9 mouse cellular contexts compared by ENCODE assay signal in the genomic region with DNA sequence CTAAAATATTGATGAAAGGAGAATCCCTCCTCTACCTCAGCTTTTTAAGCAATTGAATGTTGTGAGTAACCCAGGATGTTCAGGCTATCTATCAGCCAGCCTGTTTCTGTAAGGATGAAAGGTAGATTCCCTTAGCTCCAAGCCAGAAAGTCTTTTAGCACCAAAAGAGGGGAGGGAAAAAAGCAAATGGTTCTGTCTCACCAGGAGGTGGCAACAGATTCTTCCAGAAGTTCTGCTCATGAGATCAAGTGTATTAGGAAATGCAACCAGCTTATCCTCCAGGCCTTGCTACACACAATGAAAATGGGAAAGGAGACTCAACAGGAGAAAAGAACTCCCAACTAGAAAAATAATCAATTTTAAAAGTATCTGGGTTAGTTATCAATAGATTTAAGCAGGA. TPM values are rescaled to one million over a fixed set of nuclear protein-coding genes. Genes with fewer than 3 reads are reported as not detected.
DNase-seq lines count a peak whose midpoint lies in the region; ATAC-seq and TF ChIP-seq lines count a peak whose summit lies in the region.
"Had no signal": no experiment of that assay in that cellular context is flagged by ENCODE, and none has a peak within 500 bp of the region (broad histone marks: within the 10 kb centered on the region; RNA-seq: fewer than 3 reads in every experiment).

No protein-coding gene starts in this region.

- peaks cover 6% of the 10 kb centered on the region for H3K4me1 ChIP-seq in lung, embryonic 14.5 days (ENCODE audit: insufficient read depth)
- H3K4me1 ChIP-seq in liver, postnatal 0 days (ENCODE audit: insufficient read depth), result peaks cover 26% of the 10 kb centered on the region

- no peak for ATAC-seq in lung, embryonic 14.5 days (ENCODE audit: insufficient read depth)
- no peak for ATAC-seq in liver, postnatal 0 days

- DNase-seq in gastrocnemius, adult 2 months, result no peak
- DNase-seq in gastrocnemius, postnatal 14 days, result no peak
- DNase-seq in lung, embryonic 14.5 days, result peak; percentile 17
- no peak for DNase-seq in lung, postnatal 4 days
- DNase-seq in NIH3T3 (ENCODE audit: low read depth), result peak; percentile 65
- no peak for DNase-seq in liver, postnatal 0 days
- no peak for DNase-seq in urinary bladder, postnatal 25 days (ENCODE audit: low spot score)
- DNase-seq in urinary bladder, postnatal 10 days (ENCODE audit: low spot score), result no peak
- DNase-seq: thymus, postnatal 36 days had no signal

- no peak for TF ChIP-seq EP300 in liver, postnatal 0 days (IDR thresholded peaks at IDR 0.05; ENCODE audit: low read depth)

- H3K27me3 ChIP-seq in lung, embryonic 14.5 days (ENCODE audit: insufficient read depth, low read length), result no peaks in the 10 kb centered on the region
- H3K27me3 ChIP-seq in liver, postnatal 0 days (ENCODE audit: insufficient read depth, low read length), result no peaks in the 10 kb centered on the region

- TF ChIP-seq CTCF in gastrocnemius, adult 2 months (IDR thresholded peaks at IDR 0.05), result peak; percentile 60
- TF ChIP-seq CTCF in lung, embryonic 14.5 days (IDR thresholded peaks at IDR 0.05; ENCODE audit: low read depth), result 0 out of 2 replicates have a peak, but pooled peaks have one; percentile 20
- peak; percentile 60 for TF ChIP-seq CTCF in liver, postnatal 0 days (IDR thresholded peaks at IDR 0.05; ENCODE audit: low read depth)

- H3K4me3 ChIP-seq in gastrocnemius, adult 2 months, result peak overlapping the region; percentile 92
- H3K4me3 ChIP-seq in lung, embryonic 14.5 days (ENCODE audit: low read depth, low read length), result peak overlapping the region; percentile 99; the same call in 1 of the 2 replicates
- peak overlapping the region; percentile 74 for H3K4me3 ChIP-seq in liver, postnatal 0 days (ENCODE audit: low read depth, low read length)

- peak overlapping the region; percentile 82 for H3K4me2 ChIP-seq in lung, embryonic 14.5 days
- H3K4me2 ChIP-seq in liver, postnatal 0 days (ENCODE audit: low read depth, low read length), result peak overlapping the region; percentile 89

- no peaks in the 10 kb centered on the region for H3K9me3 ChIP-seq in lung, embryonic 14.5 days (ENCODE audit: low read depth, low read length)
- no peaks in the 10 kb centered on the region for H3K9me3 ChIP-seq in liver, postnatal 0 days (ENCODE audit: low read length)

- no peak overlapping the region for H3K9ac ChIP-seq in lung, embryonic 14.5 days
- H3K9ac ChIP-seq in liver, postnatal 0 days (replicated peaks), result peak overlapping the region; percentile 8; the same call in 1 of the 2 replicates

- intact Hi-C loops in gastrocnemius, adult 2 months (cut with DNase I), result loop anchor here (5.0 kb wide), 2 partner anchors 37 to 73 kb away; no protein-coding TSS in a partner anchor
- intact Hi-C loops in gastrocnemius, postnatal 14 days (cut with DNase I; ENCODE audit: low total_unique reads), result no loop called here

- no peaks in the 10 kb centered on the region for H3K36me3 ChIP-seq in lung, embryonic 14.5 days (ENCODE audit: insufficient read depth)
- no peaks in the 10 kb centered on the region; the same call in 1 of the 2 replicates for H3K36me3 ChIP-seq in liver, postnatal 0 days (replicated peaks; ENCODE audit: insufficient read depth, low read length)

- H3K27ac ChIP-seq in gastrocnemius, adult 2 months, result peak overlapping the region; percentile 99
- H3K27ac ChIP-seq in lung, embryonic 14.5 days (ENCODE audit: low read depth), result no peak overlapping the region
- peak overlapping the region; percentile 39; the same call in 1 of the 2 replicates for H3K27ac ChIP-seq in liver, postnatal 0 days (ENCODE audit: low read depth)

RNA-seq across cellular contexts. Expression of a gene that starts 3.4 kb away (rescaled TPM):
- 10 to 100 TPM; 46.5 to 49.7 TPM for total RNA-seq in gastrocnemius, adult 2 months (2021)
- total RNA-seq in gastrocnemius, postnatal 14 days (2021), result 10 to 100 TPM; 24.6 to 28.2 TPM
- polyA plus RNA-seq in lung, embryonic 14.5 days (2014; fragmentation: Nextera tagmentation; extraction: Ambion mirVana), result 42.3 and 42.8 TPM in 2 replicates
- 6.6 and 8.0 TPM in 2 replicates for polyA plus RNA-seq in liver, postnatal 0 days (2015; fragmentation: Nextera tagmentation; extraction: Ambion mirVana)

RNA-seq across cellular contexts. Expression of a gene that starts 55.0 kb away (rescaled TPM):
- total RNA-seq in gastrocnemius, adult 2 months (2021), result 10 to 100 TPM; 29.7 to 34.3 TPM
- total RNA-seq in gastrocnemius, postnatal 14 days (2021), result 10 to 100 TPM; 20.4 to 21.9 TPM
- polyA plus RNA-seq in lung, embryonic 14.5 days (2014; fragmentation: Nextera tagmentation; extraction: Ambion mirVana), result 7.9 and 8.7 TPM in 2 replicates
- 4.4 TPM in 2 replicates for polyA plus RNA-seq in liver, postnatal 0 days (2015; fragmentation: Nextera tagmentation; extraction: Ambion mirVana)

Comparison
In these comparisons a context has a peak if more than half of its experiments do, and no peak if none do; other contexts are left out.
1. DNase-seq: peak in lung, embryonic 14.5 days (single experiment) and NIH3T3 (single experiment); none in gastrocnemius, adult 2 months (single experiment), gastrocnemius, postnatal 14 days (single experiment), lung, postnatal 4 days (0 of 2), liver, postnatal 0 days (single experiment), urinary bladder, postnatal 25 days (single experiment) and urinary bladder, postnatal 10 days (single experiment).
2. Peak in every context shown above with its lines, with median percentiles within 50 percentile points of each other: H3K4me3 ChIP-seq and CTCF ChIP-seq.